Mouse (Mus musculus) CH12.LX (cell line): ENCODE results near the gene Cyp2j7. TPM values are rescaled to one million over a fixed set of nuclear protein-coding genes. Genes with fewer than 3 reads are reported as not detected.
"Not testable (repeated sequence)": the region's sequence is repeated elsewhere in the genome, so short reads cannot be mapped to it uniquely, and the experiment has no call there.

Experiments
- DNase-seq: peaks from one replicate; pipeline ENCODE4 v3.0.0-alpha.2; 2013; ENCODE audit errors: extremely low read depth
- H3K27ac ChIP-seq: 2 replicates; pipeline ENCODE4 v1.5.1; 2012; ENCODE audit warnings: low read depth, mild to moderate bottlenecking, control low read depth, moderate library complexity; ENCODE audit not compliant: insufficient read depth
- H3K27me3 ChIP-seq: replicated peaks from 2 replicates; pipeline ENCODE3; 2012; ENCODE audit warnings: inconsistent platforms
- H3K36me3 ChIP-seq, 2 experiments: replicated peaks in 1 of 2; 2 replicates each; pipeline versions ENCODE3 to v1.6.1; 2012; ENCODE audit warnings: inconsistent platforms in 1 of 2, low read length in 1 of 2, mild to moderate bottlenecking in 1 of 2, mixed read lengths in 1 of 2, moderate library complexity in 1 of 2; ENCODE audit not compliant: control insufficient read depth in 1 of 2, insufficient read depth in 1 of 2
- H3K4me1 ChIP-seq, 2 experiments: 2 replicates each; pipeline ENCODE4 v1.6.1; 2012; ENCODE audit warnings: inconsistent platforms in 1 of 2, moderate library complexity in 1 of 2; ENCODE audit not compliant: insufficient read depth in 2 of 2, control insufficient read depth in 1 of 2
- H3K4me2 ChIP-seq: 2 replicates; pipeline ENCODE4 v1.6.1; 2012; ENCODE audit warnings: low read depth, mild to moderate bottlenecking, control low read depth; ENCODE audit not compliant: poor library complexity, insufficient read depth, severe bottlenecking
- H3K4me3 ChIP-seq, 3 experiments: fragments of 150-350 bp in 1 of 3; sonication (generic) in 1 of 3; replicated peaks in 1 of 3; 2 replicates each; pipeline versions ENCODE3 to v1.5.1; 2011 to 2012; ENCODE audit warnings: low read depth in 2 of 3, low read length in 2 of 3, mild to moderate bottlenecking in 2 of 3, moderate library complexity in 2 of 3, control low read depth in 1 of 3, improper control_type of control experiment in 1 of 3, inconsistent platforms in 1 of 3, mixed read lengths in 1 of 3; ENCODE audit not compliant: poor library complexity in 1 of 3
- H3K79me2 ChIP-seq: replicated peaks from 2 replicates; pipeline ENCODE4 v1.6.1; 2012; ENCODE audit warnings: mild to moderate bottlenecking, moderate library complexity; ENCODE audit not compliant: control insufficient read depth, poor library complexity, insufficient read depth, severe bottlenecking; ENCODE audit errors: extremely low read depth
- H3K9ac ChIP-seq: 2 replicates; pipeline ENCODE4 v1.6.1; 2012; ENCODE audit warnings: low read depth, mild to moderate bottlenecking, control low read depth, moderate library complexity; ENCODE audit not compliant: insufficient read depth
- H3K9me3 ChIP-seq: replicated peaks from 2 replicates; pipeline ENCODE3; 2012; ENCODE audit warnings: low read length, inconsistent platforms, mixed read lengths
- BHLHE40 ChIP-seq: IDR thresholded peaks from 2 replicates; pipeline ENCODE4 v1.6.1; 2011; ENCODE audit warnings: mild to moderate bottlenecking, low read depth, low read length, improper control_type of control experiment
- CHD1 ChIP-seq: IDR thresholded peaks from 2 replicates; pipeline ENCODE4 v1.6.1; 2012; ENCODE audit warnings: low read depth, low read length, improper control_type of control experiment, inconsistent platforms
- ELF1 ChIP-seq: IDR thresholded peaks from 2 replicates; pipeline ENCODE4 v1.6.1; 2014; ENCODE audit warnings: low read depth, mild to moderate bottlenecking, inconsistent platforms, low read length, improper control_type of control experiment
- EP300 ChIP-seq: IDR thresholded peaks from 2 replicates; pipeline ENCODE4 v1.6.1; 2011; ENCODE audit warnings: low read length, improper control_type of control experiment
- GABPA ChIP-seq: IDR thresholded peaks from 2 replicates; pipeline ENCODE4 v1.6.1; 2012; ENCODE audit warnings: low read depth, low read length, improper control_type of control experiment, inconsistent platforms; ENCODE audit not compliant: insufficient replicate concordance
- HCFC1 ChIP-seq: IDR thresholded peaks from 2 replicates; pipeline ENCODE4 v1.6.1; 2012; ENCODE audit warnings: low read depth, mild to moderate bottlenecking, inconsistent platforms, low read length, improper control_type of control experiment
- IRF4 ChIP-seq: IDR thresholded peaks from 2 replicates; pipeline ENCODE4 v1.6.1; 2014; ENCODE audit warnings: low read depth, mild to moderate bottlenecking, inconsistent platforms, low read length, improper control_type of control experiment
- JUND ChIP-seq: conservative IDR thresholded peaks from 2 replicates; pipeline ENCODE4 v1.6.1; 2011; ENCODE audit warnings: low read depth, low read length, improper control_type of control experiment
- MAX ChIP-seq: IDR thresholded peaks from 2 replicates; pipeline ENCODE4 v1.6.1; 2011; ENCODE audit warnings: low read length, improper control_type of control experiment
- MEF2A ChIP-seq: IDR thresholded peaks from 2 replicates; pipeline ENCODE4 v1.6.1; 2014; ENCODE audit warnings: low read depth, mild to moderate bottlenecking, inconsistent platforms, low read length, improper control_type of control experiment, borderline replicate concordance
- MYC ChIP-seq: IDR thresholded peaks from 2 replicates; pipeline ENCODE4 v1.6.1; 2011; ENCODE audit warnings: low read depth, mild to moderate bottlenecking, improper control_type of control experiment, low read length
- NELFE ChIP-seq: IDR thresholded peaks from 2 replicates; pipeline ENCODE4 v1.6.1; 2011; ENCODE audit warnings: low read depth, low read length, improper control_type of control experiment
- NRF1 ChIP-seq: IDR thresholded peaks from 2 replicates; pipeline ENCODE4 v1.6.1; 2014; ENCODE audit warnings: low read depth, mild to moderate bottlenecking, inconsistent platforms, low read length, improper control_type of control experiment, moderate library complexity
- POLR2AphosphoS2 ChIP-seq: IDR thresholded peaks from 2 replicates; pipeline ENCODE4 v1.6.1; 2011; ENCODE audit warnings: low read depth, low read length, improper control_type of control experiment
- SMC3 ChIP-seq: IDR thresholded peaks from 2 replicates; pipeline ENCODE4 v1.6.1; 2011; ENCODE audit warnings: low read depth, low read length, improper control_type of control experiment
- ZC3H11A ChIP-seq: IDR thresholded peaks from 2 replicates; pipeline ENCODE4 v1.6.1; 2012; ENCODE audit warnings: low read depth, mild to moderate bottlenecking, inconsistent platforms, low read length, improper control_type of control experiment
- ZKSCAN1 ChIP-seq: IDR thresholded peaks from 2 replicates; pipeline ENCODE4 v1.6.1; 2012; ENCODE audit warnings: low read depth, inconsistent platforms, low read length, improper control_type of control experiment, borderline replicate concordance
- ZNF384 ChIP-seq: IDR thresholded peaks from 2 replicates; pipeline ENCODE4 v1.6.1; 2012; ENCODE audit warnings: low read depth, low read length, improper control_type of control experiment, inconsistent platforms
- dilution Hi-C: fragments of 300-500 bp; cut with MboI; formaldehyde crosslinking; loops from 2 replicates; pipeline ENCODE4 v1.14.3; 2020; ENCODE audit warnings: low sequenced_read_pairs; ENCODE audit not compliant: extremely low pct_unique_long_range_greater_than_20kb, extremely low pct_ligation_motif_present
- in situ Hi-C: fragments of 300-500 bp; cut with MboI; formaldehyde crosslinking; loops from 3 replicates; pipeline ENCODE4 v1.14.3; 2019; ENCODE audit warnings: low sequenced_read_pairs, low pct_ligation_motif_present, low pct_unique_long_range_greater_than_20kb, mixed read lengths
- polyA plus RNA-seq: library from polyadenylated mRNA; unstranded; fragments of >175 nt; gene quantifications from 2 replicates; pipeline ENCODE4 v1.2.1, GENCODE M21; 2012; ENCODE audit warnings: low read depth; ENCODE audit not compliant: insufficient read length
- total RNA-seq, 2 experiments: library from RNA; depleted of rRNA; stranded (reverse); fragments of 300-350 nt in 1 of 2; fragments of >200 nt in 1 of 2; gene quantifications; 2 replicates each; pipeline ENCODE4 v1.2.3; 2012 to 2014

The Cyp2j7 gene
- total RNA-seq (2012; rRNA removed), result not detected in 2 replicates
- not detected in 2 replicates for total RNA-seq (2014; rRNA removed)
- polyA plus RNA-seq, result not detected in 2 replicates

GRCm38 (mm10) chr4:96236559-96236958, at the start of gene Cyp2j7:
Gene Cyp2j7 (minus strand): TSS chr4:96236659.
- H3K9ac ChIP-seq, result no peak within 1 kb of the TSS
- H3K36me3 ChIP-seq, result no peaks in the 10 kb centered on the region
- dilution Hi-C loops (no loop called here), in situ Hi-C loops (no loop called here)
- peaks cover 22% of the 10 kb centered on the region for H3K9me3 ChIP-seq
- no peak within 1 kb of the TSS for H3K27ac ChIP-seq
- TF ChIP-seq ZKSCAN1 (no peak), JUND (no peak), IRF4 (no peak), NRF1 (no peak), GABPA (no peak), ZNF384 (no peak), ZC3H11A (no peak), POLR2AphosphoS2 (no peak), ELF1 (no peak), MAX (no peak), EP300 (no peak), MYC (no peak), HCFC1 (no peak), CHD1 (no peak), BHLHE40 (no peak), NELFE (no peak), MEF2A (no peak), SMC3 (no peak)
- H3K79me2 ChIP-seq, result no peaks in the 10 kb centered on the region
- DNase-seq, result no peak
- H3K4me2 ChIP-seq, result no peak within 1 kb of the TSS
- no peak within 1 kb of the TSS for H3K4me3 ChIP-seq
- H3K27me3 ChIP-seq, result no peaks in the 10 kb centered on the region
- H3K4me1 ChIP-seq, result no peaks in the 10 kb centered on the region

GRCm38 (mm10) chr4:96276896-96277295, 40.4 kb upstream of the Cyp2j7 start:
- H3K79me2 ChIP-seq, DNase-seq, in situ Hi-C loops, H3K27me3 ChIP-seq, H3K4me1 ChIP-seq, H3K9ac ChIP-seq, H3K27ac ChIP-seq, H3K4me3 ChIP-seq, dilution Hi-C loops, H3K36me3 ChIP-seq, H3K4me2 ChIP-seq: not testable (repeated sequence)
- peaks cover 10% of the 10 kb centered on the region for H3K9me3 ChIP-seq
